Mouse (Mus musculus) lung, postnatal 0 days (tissue): ENCODE data around the gene D430041D05Rik. TPM values are rescaled to one million over a fixed set of nuclear protein-coding genes. Genes with fewer than 3 reads are reported as not detected.
"Not testable (repeated sequence)": the region's sequence is repeated elsewhere in the genome, so short reads cannot be mapped to it uniquely, and the experiment has no call there.

Experiments
- ATAC-seq: fragments of 200-750 bp; cut with Nextera tagmentation; 2 replicates; pipeline ENCODE4 v1.8.0; 2017; ENCODE audit warnings: moderate library complexity
- DNase-seq: peaks from one replicate; pipeline ENCODE4 v3.0.0-alpha.2; 2016; ENCODE audit warnings: low spot score
- H3K27ac ChIP-seq: fragments of 300-500 bp; sonication (generic); 2 replicates; pipeline ENCODE4 v1.5.1; 2014; ENCODE audit warnings: antibody characterized with exemption, mild to moderate bottlenecking, low read length, mixed read lengths
- H3K27me3 ChIP-seq: fragments of 300-500 bp; sonication (generic); replicated peaks from 2 replicates; pipeline ENCODE4 v1.6.1; 2014; ENCODE audit warnings: low read length, mixed read lengths; ENCODE audit not compliant: insufficient read depth
- H3K36me3 ChIP-seq: fragments of 300-500 bp; sonication (generic); 2 replicates; pipeline ENCODE4 v1.6.1; 2014; ENCODE audit warnings: low read length, mixed read lengths; ENCODE audit not compliant: insufficient read depth
- H3K4me1 ChIP-seq: fragments of 300-500 bp; sonication (generic); 2 replicates; pipeline ENCODE4 v1.6.1; 2014; ENCODE audit warnings: antibody characterized with exemption, low read depth, low read length, mixed read lengths; ENCODE audit not compliant: insufficient read depth
- H3K4me2 ChIP-seq: fragments of 300-500 bp; sonication (generic); replicated peaks from 2 replicates; pipeline ENCODE4 v1.6.1; 2014; ENCODE audit warnings: low read depth, mild to moderate bottlenecking, low read length, moderate library complexity, mixed read lengths
- H3K4me3 ChIP-seq: fragments of 300-500 bp; sonication (generic); 2 replicates; pipeline ENCODE4 v1.5.1; 2014; ENCODE audit warnings: low read depth, low read length
- H3K9ac ChIP-seq: fragments of 300-500 bp; sonication (generic); replicated peaks from 2 replicates; pipeline ENCODE4 v1.6.1; 2014; ENCODE audit warnings: low read depth, mild to moderate bottlenecking
- H3K9me3 ChIP-seq: fragments of 300-500 bp; sonication (generic); 2 replicates; pipeline ENCODE4 v1.6.1; 2016; ENCODE audit warnings: low read length, mixed read lengths
- CTCF ChIP-seq: IDR thresholded peaks from 2 replicates; pipeline ENCODE4 v1.5.1; 2016; ENCODE audit warnings: antibody characterized with exemption, mild to moderate bottlenecking
- EP300 ChIP-seq: IDR thresholded peaks from 2 replicates; pipeline ENCODE4 v1.6.1; 2016; ENCODE audit warnings: antibody characterized with exemption, mild to moderate bottlenecking, control low read depth
- WGBS: fragments of 180-500 bp; shearing (Covaris S2); extraction: QIAGEN DNeasy Blood & Tissue Kit; methylation state at CpG from one replicate; pipeline ENCODE4 v1.1.7; 2014; 5-methylcytosine and 5-hydroxymethylcytosine counted together
- polyA plus RNA-seq: library from polyadenylated mRNA; unstranded; fragments of >200 nt; fragmentation: Nextera tagmentation; extraction: Ambion mirVana; gene quantifications from 2 replicates; pipeline ENCODE4 v1.2.1, GENCODE M21; 2015

The D430041D05Rik gene
- polyA plus RNA-seq, 1 experiment from 2014 or later, result 0.69 TPM

- no peak overlapping the region for H3K9ac ChIP-seq
- peak overlapping the region; percentile 98 for H3K4me2 ChIP-seq
- H3K27me3 ChIP-seq, result no peaks in the 10 kb centered on the region
- no peaks in the 10 kb centered on the region for H3K9me3 ChIP-seq
- no peak overlapping the region for H3K4me3 ChIP-seq
- H3K4me1 ChIP-seq, result peaks cover 3% of the 10 kb centered on the region; the same call in 1 of the 2 replicates
- H3K36me3 ChIP-seq, result no peaks in the 10 kb centered on the region
- H3K27ac ChIP-seq, result no peak overlapping the region
- DNase-seq (no peak), ATAC-seq (no peak)
- TF ChIP-seq CTCF (no peak), EP300 (no peak)
- 43% methylated on average over 3 of the region's 3 CpGs for WGBS
Measured at GRCm38 (mm10) chr2:104123540-104123939, 287.3 kb downstream of the D430041D05Rik start.

DNA sequence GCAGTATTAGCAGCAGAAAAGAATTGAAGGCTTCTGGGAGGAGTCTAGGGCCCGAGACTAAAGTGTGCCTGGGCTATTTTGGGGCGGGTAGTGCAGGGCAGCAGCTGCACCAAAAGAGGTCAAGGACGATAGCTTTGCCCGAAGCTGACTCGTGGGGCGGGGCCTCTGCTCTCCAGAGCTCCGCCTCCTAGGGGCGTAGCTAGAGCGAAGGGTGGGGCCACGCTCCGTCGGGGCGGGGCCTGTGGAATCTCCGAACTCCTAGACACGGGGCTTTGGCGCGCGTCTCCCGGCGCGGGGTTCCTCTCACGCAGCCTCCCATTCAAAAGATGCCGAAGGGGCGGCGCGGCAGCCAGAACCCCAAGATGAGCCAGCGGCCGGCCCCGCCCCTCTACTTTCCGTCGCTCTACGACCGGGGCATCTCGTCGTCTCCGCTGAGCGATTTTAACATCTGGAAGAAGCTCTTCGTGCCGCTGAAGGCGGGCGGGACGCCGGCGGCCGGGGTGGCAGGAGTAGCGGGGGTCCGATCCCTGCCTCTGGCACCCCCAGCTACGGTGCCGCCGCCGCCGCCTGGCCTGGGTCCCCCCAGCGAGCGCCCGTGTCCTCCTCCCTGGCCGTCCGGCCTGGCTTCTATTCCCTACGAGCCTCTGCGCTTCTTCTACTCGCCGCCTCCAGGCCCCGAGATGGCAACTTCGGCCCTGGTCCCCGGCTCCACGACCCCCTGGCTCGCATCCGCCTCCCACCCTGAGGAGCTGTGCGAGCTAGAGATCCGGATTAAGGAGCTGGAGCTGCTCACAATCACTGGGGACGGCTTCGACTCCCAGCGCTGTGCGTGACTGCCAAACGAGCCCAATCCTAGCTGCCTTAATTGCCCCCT lies 288.1 kb downstream of the D430041D05Rik start, which contains the start of gene A930018P22Rik:
Gene A930018P22Rik (plus strand): TSS at position 265 of the 874 bp plus-strand sequence.
- peak within 1 kb of the TSS; percentile 98 for H3K4me2 ChIP-seq
- H3K27ac ChIP-seq, result peak within 1 kb of the TSS; percentile 44; the same call in 1 of the 2 replicates
- no peaks in the 10 kb centered on the region for H3K27me3 ChIP-seq
- peak within 1 kb of the TSS; percentile 37; the same call in 1 of the 2 replicates for H3K9ac ChIP-seq
- H3K4me3 ChIP-seq, result peak within 1 kb of the TSS; percentile 66
- TF ChIP-seq EP300 (no peak), CTCF (peak; percentile 22; the same call in 1 of the 2 replicates)
- WGBS, result under 1% methylated on average over 58 of the region's 74 CpGs
- peak; percentile 96 for ATAC-seq
- H3K4me1 ChIP-seq, result peaks cover 3% of the 10 kb centered on the region; the same call in 1 of the 2 replicates
- H3K36me3 ChIP-seq, result no peaks in the 10 kb centered on the region
- DNase-seq, result peak; percentile 94
- no peaks in the 10 kb centered on the region for H3K9me3 ChIP-seq

DNA sequence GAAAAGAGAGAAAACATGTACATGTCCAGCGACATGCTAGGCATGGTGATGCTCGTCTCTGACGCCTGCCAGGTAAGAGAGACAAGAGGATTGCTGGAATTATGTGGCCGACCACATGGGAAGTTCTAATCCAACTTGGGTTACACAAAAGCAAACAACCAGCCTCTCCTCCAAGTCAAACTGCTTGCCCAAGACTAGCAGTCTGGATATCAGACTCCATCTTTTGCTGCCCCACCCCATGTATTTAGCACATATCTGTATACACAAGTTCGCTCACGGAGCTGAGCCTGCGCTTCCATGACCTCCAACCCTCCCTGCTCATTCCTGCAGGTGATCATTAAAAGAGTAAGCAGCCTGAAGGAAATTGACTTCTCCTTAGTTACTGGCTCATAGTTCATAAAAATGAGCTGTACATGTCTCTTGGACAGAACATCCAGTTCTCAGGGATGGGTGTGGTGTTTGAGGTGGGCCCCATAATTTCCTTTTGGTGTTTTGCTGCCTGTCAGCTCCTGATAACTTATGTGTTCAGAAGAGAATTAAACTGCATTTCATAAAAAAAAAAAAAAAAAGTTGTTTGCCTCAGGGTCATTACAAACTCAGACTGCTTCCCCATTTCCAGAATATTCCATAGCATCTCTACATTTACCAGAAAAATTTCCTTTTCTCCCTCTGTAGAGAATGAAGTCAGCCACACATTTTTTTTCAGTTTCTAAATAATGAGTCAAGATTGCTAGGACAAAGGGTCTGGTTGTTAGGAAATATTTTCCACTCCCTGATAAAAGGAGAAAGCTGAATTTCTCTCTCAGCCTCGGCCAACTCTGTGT lies 288.9 kb downstream of the D430041D05Rik start:
- TF ChIP-seq CTCF, result no peak
- TF ChIP-seq EP300, result peak; percentile 99
- peaks cover 3% of the 10 kb centered on the region; the same call in 1 of the 2 replicates for H3K4me1 ChIP-seq
- WGBS, result 66% methylated on average over 8 of the region's 8 CpGs
- no peak for DNase-seq
- H3K27ac ChIP-seq, result 0 out of 2 replicates have a peak overlapping the region, but pooled peaks have one; percentile 32
- H3K4me2 ChIP-seq, result peak overlapping the region; percentile 98
- peak overlapping the region; percentile 37; the same call in 1 of the 2 replicates for H3K9ac ChIP-seq
- ATAC-seq, result peak; percentile 19; the same call in 1 of the 2 replicates
- no peaks in the 10 kb centered on the region for H3K36me3 ChIP-seq
- H3K9me3 ChIP-seq, result no peaks in the 10 kb centered on the region
- H3K27me3 ChIP-seq, result no peaks in the 10 kb centered on the region
- H3K4me3 ChIP-seq, result peak overlapping the region; percentile 66

- Histone ChIP-seq H3K9me3 (no peaks in the 10 kb centered on the region), H3K27ac (no peak overlapping the region), H3K27me3 (no peaks in the 10 kb centered on the region), H3K4me2 (no peak overlapping the region), H3K4me3 (no peak overlapping the region), H3K4me1 (peaks cover 3% of the 10 kb centered on the region; the same call in 1 of the 2 replicates), H3K36me3 (no peaks in the 10 kb centered on the region), H3K9ac (no peak overlapping the region)
- ATAC-seq (no peak), DNase-seq (no peak)
- TF ChIP-seq EP300, result no peak
- peak; percentile 32 for TF ChIP-seq CTCF
- WGBS, result 55% methylated on average over 6 of the region's 6 CpGs
Measured at GRCm38 (mm10) chr2:104120312-104120711, 290.5 kb downstream of the D430041D05Rik start.

DNA sequence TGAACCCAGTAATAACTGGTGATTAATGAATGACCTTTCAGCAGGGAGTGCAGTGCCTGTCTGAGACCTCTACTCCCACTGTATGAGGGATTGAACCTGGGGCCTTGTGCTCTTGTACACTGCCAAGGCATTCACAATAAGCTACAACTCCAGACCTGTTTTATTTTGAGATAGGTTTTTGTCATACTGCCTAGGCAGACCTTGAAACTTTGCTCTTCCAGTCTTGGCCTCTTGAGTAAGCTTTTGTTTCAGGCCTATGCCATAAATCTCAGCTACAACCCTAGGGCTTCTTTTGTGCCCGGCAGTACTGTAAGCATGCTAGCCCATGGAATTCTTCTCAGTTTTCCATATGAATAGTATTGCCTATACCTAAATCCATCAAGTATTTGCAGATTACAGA lies 291.7 kb downstream of the D430041D05Rik start:
- H3K4me2 ChIP-seq, result no peak overlapping the region
- H3K27ac ChIP-seq, result no peak overlapping the region
- no peak overlapping the region for H3K4me3 ChIP-seq
- no peaks in the 10 kb centered on the region for H3K36me3 ChIP-seq
- H3K4me1 ChIP-seq, result peaks cover 3% of the 10 kb centered on the region; the same call in 1 of the 2 replicates
- no peak overlapping the region for H3K9ac ChIP-seq
- H3K9me3 ChIP-seq, result no peaks in the 10 kb centered on the region
- H3K27me3 ChIP-seq, result no peaks in the 10 kb centered on the region
- no peak for TF ChIP-seq CTCF
- WGBS, result 81% methylated on average over 1 of the region's 1 CpGs
- ATAC-seq (no peak), DNase-seq (no peak)

GRCm38 (mm10) chr2:104117173-104117572 lies 293.6 kb downstream of the D430041D05Rik start:
- H3K27me3 ChIP-seq, H3K27ac ChIP-seq, ATAC-seq, H3K4me1 ChIP-seq, H3K4me2 ChIP-seq, DNase-seq, H3K4me3 ChIP-seq, H3K9me3 ChIP-seq, H3K36me3 ChIP-seq, H3K9ac ChIP-seq: not testable (repeated sequence)
